Mouse (Mus musculus): Measurements from ENCODE around the gene Slc46a1. TPM values are rescaled to one million over a fixed set of nuclear protein-coding genes. Genes with fewer than 3 reads are reported as not detected.

Gene Slc46a1
- polyA plus RNA-seq, 1 experiment from 2014 or later = 12.0 TPM

DNA sequence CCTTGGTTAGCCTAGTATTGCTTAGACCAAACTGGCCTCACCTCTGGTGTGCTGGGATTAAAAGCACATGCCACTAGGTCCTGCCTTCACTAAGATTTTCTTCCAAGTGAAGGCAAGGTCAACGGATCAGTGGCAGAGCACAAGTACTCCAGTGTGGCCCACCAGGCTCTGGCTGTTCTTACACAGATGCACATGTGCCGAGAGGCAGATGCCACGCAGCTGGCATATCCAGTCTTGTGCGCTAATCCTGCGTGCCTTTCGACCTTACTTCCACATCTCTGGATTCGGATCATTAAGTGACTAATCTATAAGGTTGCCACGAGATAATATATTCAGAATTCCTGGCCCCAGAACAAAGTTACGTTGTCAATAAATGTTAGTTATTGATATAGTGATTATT is 381 bp upstream of the Slc46a1 start:
- 29% methylated on average over 9 of the region's 9 CpGs for WGBS

DNA sequence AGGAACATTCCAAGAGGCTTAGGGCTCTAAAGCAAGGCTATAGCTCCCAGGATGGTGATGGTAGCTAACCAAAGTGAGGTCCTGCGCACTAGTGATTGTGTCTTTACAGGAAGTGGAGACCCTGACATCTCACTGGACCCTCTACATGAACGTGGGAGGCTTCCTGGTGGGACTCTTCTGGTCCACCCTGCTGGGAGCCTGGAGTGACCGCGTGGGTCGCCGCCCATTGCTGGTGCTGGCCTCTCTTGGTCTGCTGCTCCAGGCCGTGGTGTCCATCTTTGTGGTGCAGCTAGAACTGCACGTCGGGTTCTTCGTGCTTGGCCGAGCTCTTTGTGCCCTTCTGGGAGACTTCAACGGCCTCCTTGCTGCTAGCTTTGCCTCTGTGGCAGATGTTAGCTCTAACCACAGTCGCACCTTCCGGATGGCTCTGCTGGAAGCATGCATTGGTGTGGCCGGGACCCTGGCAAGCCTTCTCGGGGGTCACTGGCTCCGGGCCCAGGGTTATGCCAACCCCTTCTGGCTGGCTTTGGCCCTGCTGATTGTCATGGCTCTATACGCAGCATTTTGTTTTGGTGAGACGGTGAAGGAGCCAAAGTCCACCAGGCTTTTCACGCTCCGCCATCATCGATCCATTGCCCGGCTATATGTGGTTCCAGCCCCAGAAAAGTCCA is 880 bp downstream of the Slc46a1 start:
- no peaks in the 10 kb centered on the region for H3K27me3 ChIP-seq (ENCODE audit: control insufficient read depth, insufficient read depth, low read length)
- no peaks in the 10 kb centered on the region for H3K36me3 ChIP-seq (ENCODE audit: control insufficient read depth, insufficient read depth, low read length)
- H3K9ac ChIP-seq (ENCODE audit: low read length) = peak overlapping the region; percentile 85
- no peaks in the 10 kb centered on the region for H3K9me3 ChIP-seq (replicated peaks; ENCODE audit: control insufficient read depth, low read length)
- H3K4me3 ChIP-seq (replicated peaks; ENCODE audit: low read length) = peak overlapping the region; percentile 76
- H3K4me1 ChIP-seq (ENCODE audit: control insufficient read depth, insufficient read depth, low read length) = peaks cover 18% of the 10 kb centered on the region
- peak; percentile 6; the same call in 1 of the 2 replicates for ATAC-seq (ENCODE audit: insufficient read depth, low FRiP score)
- peak overlapping the region; percentile 96 for H3K27ac ChIP-seq (ENCODE audit: low read length)
- 69% methylated on average over 23 of the region's 23 CpGs for WGBS
- H3K4me2 ChIP-seq (ENCODE audit: low read depth, low read length) = peak overlapping the region; percentile 86

More for the DNA sequence above, 381 bp upstream of the Slc46a1 start:
- Histone ChIP-seq H3K4me1 (ENCODE audit: control insufficient read depth, insufficient read depth, low read length) (peaks cover 18% of the 10 kb centered on the region), H3K27me3 (ENCODE audit: control insufficient read depth, insufficient read depth, low read length) (no peaks in the 10 kb centered on the region), H3K27ac (ENCODE audit: low read length) (peak overlapping the region; percentile 96), H3K9ac (ENCODE audit: low read length) (peak overlapping the region; percentile 85), H3K4me3 (replicated peaks; ENCODE audit: low read length) (peak overlapping the region; percentile 76), H3K9me3 (replicated peaks; ENCODE audit: control insufficient read depth, low read length) (no peaks in the 10 kb centered on the region), H3K36me3 (ENCODE audit: control insufficient read depth, insufficient read depth, low read length) (no peaks in the 10 kb centered on the region), H3K4me2 (ENCODE audit: low read depth, low read length) (peak overlapping the region; percentile 86)
- no peak for ATAC-seq (ENCODE audit: insufficient read depth, low FRiP score)

DNA sequence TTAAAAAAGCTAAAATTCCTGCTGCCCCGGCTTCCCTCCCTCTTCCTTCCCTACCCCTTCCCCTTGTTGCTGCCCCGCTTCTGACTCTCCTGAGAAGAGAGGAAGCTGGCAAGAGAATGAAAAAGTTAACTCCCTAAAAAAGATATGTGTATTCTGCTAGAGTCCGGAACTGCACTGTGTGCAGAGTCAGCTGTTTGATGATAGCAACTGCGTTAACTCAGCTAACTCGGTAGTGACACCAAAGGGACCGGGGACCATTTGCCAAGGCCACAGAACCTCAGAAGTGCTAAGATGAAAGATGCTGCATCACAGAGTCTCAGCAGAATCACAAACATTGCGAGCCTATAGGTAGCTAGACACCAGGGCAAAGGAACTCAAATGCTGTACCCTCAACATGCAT is 2.0 kb downstream of the Slc46a1 start:
- no peak for ATAC-seq (ENCODE audit: insufficient read depth, low FRiP score)
- Histone ChIP-seq H3K9ac (ENCODE audit: low read length) (no peak overlapping the region), H3K27ac (ENCODE audit: low read length) (no peak overlapping the region), H3K9me3 (replicated peaks; ENCODE audit: control insufficient read depth, low read length) (no peaks in the 10 kb centered on the region), H3K27me3 (ENCODE audit: control insufficient read depth, insufficient read depth, low read length) (no peaks in the 10 kb centered on the region), H3K4me3 (replicated peaks; ENCODE audit: low read length) (no peak overlapping the region), H3K36me3 (ENCODE audit: control insufficient read depth, insufficient read depth, low read length) (no peaks in the 10 kb centered on the region), H3K4me1 (ENCODE audit: control insufficient read depth, insufficient read depth, low read length) (peaks cover 18% of the 10 kb centered on the region), H3K4me2 (ENCODE audit: low read depth, low read length) (no peak overlapping the region)
- 70% methylated on average over 7 of the region's 7 CpGs for WGBS

DNA sequence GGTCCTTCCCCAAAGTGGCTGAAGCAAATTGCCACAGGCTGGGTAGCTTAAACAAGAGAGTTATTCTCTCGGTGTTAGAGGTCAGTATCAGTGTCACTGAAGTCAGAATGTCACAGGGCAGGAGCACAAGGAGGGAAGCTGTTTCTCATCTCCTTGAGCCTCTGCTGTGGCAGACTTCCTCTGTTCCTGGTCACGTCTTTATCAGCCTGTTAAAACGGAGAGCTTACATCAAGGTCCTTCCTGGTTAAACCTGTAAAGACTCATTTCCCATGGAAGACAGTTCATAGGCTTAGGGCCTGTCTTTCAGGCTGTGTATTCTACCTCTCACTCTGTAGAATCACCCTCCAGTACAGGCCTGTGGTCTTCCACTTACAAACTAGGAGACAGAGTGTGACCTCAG is 2.4 kb downstream of the Slc46a1 start:
- Histone ChIP-seq H3K9ac (ENCODE audit: low read length) (no peak overlapping the region), H3K27ac (ENCODE audit: low read length) (peak overlapping the region; percentile 10; the same call in 1 of the 2 replicates), H3K27me3 (ENCODE audit: control insufficient read depth, insufficient read depth, low read length) (no peaks in the 10 kb centered on the region), H3K4me1 (ENCODE audit: control insufficient read depth, insufficient read depth, low read length) (peaks cover 18% of the 10 kb centered on the region), H3K4me2 (ENCODE audit: low read depth, low read length) (no peak overlapping the region), H3K36me3 (ENCODE audit: control insufficient read depth, insufficient read depth, low read length) (no peaks in the 10 kb centered on the region), H3K9me3 (replicated peaks; ENCODE audit: control insufficient read depth, low read length) (no peaks in the 10 kb centered on the region), H3K4me3 (replicated peaks; ENCODE audit: low read length) (no peak overlapping the region)
- ATAC-seq (ENCODE audit: insufficient read depth, low FRiP score) = no peak
- WGBS = 39% methylated on average over 3 of the region's 3 CpGs

DNA sequence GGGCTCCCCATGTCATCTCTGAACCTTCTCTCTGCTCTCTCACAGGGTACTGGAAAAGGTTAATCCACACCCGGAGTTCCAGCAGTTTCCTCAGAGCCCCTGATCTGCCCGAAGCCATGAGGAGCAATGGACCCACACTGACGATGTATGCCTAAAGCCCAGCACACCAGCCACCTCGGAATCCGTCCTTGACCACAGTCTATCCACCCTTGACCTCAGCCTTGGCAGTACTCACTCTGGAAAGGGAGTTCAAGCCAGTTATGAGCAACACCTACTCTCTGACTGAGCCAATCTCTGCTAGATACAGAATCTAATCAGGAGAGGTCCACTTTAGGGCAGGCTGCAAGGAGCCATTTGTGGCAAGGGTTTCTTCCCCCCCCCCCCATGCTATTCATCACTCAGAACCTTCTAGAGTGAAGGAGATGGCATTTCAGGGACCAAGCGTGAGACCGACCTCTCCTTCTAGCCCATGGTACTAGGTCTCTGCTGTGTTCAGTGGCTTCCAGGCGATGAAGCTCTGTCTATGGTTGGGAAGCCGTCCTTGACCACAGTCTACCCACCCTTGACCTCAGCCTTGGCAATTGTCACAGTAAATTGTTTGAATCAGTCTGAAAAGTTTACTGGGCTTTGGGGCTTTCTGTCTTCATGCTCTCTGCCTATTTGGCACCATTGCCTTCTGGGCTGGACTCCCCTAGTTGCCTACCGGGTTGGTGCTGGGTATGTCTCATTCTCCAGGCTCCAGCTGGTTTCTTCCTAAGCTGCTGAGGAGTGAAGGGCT is 6.0 kb downstream of the Slc46a1 start:
- no peak for ATAC-seq (ENCODE audit: insufficient read depth, low FRiP score)
- Histone ChIP-seq H3K9me3 (replicated peaks; ENCODE audit: control insufficient read depth, low read length) (no peaks in the 10 kb centered on the region), H3K4me2 (ENCODE audit: low read depth, low read length) (no peak overlapping the region), H3K4me1 (ENCODE audit: control insufficient read depth, insufficient read depth, low read length) (peaks cover 3% of the 10 kb centered on the region), H3K9ac (ENCODE audit: low read length) (no peak overlapping the region), H3K27ac (ENCODE audit: low read length) (no peak overlapping the region), H3K27me3 (ENCODE audit: control insufficient read depth, insufficient read depth, low read length) (no peaks in the 10 kb centered on the region), H3K36me3 (ENCODE audit: control insufficient read depth, insufficient read depth, low read length) (no peaks in the 10 kb centered on the region), H3K4me3 (replicated peaks; ENCODE audit: low read length) (no peak overlapping the region)
- 91% methylated on average over 10 of the region's 10 CpGs for WGBS

DNA sequence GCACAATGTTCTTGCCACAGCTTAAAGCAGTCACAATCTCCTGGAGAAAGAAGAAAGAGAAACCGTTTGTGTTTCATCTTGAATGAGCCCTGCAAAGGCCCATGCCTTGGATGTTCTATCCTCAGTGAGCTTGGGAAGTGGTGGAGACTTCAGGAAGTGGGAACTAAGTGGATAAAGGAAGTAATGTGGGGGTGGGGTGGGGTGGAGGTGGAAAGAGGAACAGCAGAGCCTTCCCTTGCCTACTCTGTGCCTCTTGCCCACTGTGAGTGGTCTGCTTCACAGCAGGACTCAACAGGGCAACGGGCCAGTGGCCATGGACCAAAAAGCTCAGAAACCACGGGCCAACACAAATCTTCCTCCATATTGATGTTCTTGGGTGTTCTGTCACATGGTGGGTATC is 9.8 kb downstream of the Slc46a1 start:
- H3K4me1 ChIP-seq (ENCODE audit: control insufficient read depth, insufficient read depth, low read length) = no peaks in the 10 kb centered on the region
- no peak overlapping the region for H3K4me3 ChIP-seq (replicated peaks; ENCODE audit: low read length)
- WGBS = 78% methylated on average over 3 of the region's 3 CpGs
- H3K27me3 ChIP-seq (ENCODE audit: control insufficient read depth, insufficient read depth, low read length) = no peaks in the 10 kb centered on the region
- no peaks in the 10 kb centered on the region for H3K36me3 ChIP-seq (ENCODE audit: control insufficient read depth, insufficient read depth, low read length)
- no peaks in the 10 kb centered on the region for H3K9me3 ChIP-seq (replicated peaks; ENCODE audit: control insufficient read depth, low read length)
- no peak overlapping the region for H3K9ac ChIP-seq (ENCODE audit: low read length)
- no peak overlapping the region for H3K27ac ChIP-seq (ENCODE audit: low read length)
- no peak overlapping the region for H3K4me2 ChIP-seq (ENCODE audit: low read depth, low read length)
- no peak for ATAC-seq (ENCODE audit: insufficient read depth, low FRiP score)

DNA sequence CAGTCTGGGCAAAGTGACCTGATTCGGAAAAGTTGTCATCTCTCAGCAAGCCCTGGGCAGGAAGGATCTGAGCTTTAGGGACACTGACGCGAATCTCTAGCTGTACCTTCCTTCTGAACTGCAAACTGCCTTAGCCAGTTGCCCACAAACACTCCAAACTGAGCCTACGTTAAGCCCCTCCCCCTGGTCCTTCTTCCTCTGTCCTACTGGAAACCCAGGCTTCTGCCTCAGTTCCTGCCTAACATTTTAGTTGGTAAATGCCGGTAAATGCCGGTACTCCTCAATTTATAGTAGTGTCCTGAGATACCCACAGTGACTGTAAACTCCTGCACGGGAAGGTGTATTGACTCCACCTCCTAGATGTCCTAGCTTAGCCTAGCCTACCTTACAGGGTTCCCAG is 18.1 kb downstream of the Slc46a1 start:
- no peak overlapping the region for H3K27ac ChIP-seq (ENCODE audit: low read length)
- H3K27me3 ChIP-seq (ENCODE audit: control insufficient read depth, insufficient read depth, low read length) = peaks cover 12% of the 10 kb centered on the region
- no peak overlapping the region for H3K4me3 ChIP-seq (replicated peaks; ENCODE audit: low read length)
- ATAC-seq (ENCODE audit: insufficient read depth, low FRiP score) = no peak
- WGBS = 52% methylated on average over 7 of the region's 7 CpGs
- no peaks in the 10 kb centered on the region for H3K4me1 ChIP-seq (ENCODE audit: control insufficient read depth, insufficient read depth, low read length)
- H3K36me3 ChIP-seq (ENCODE audit: control insufficient read depth, insufficient read depth, low read length) = no peaks in the 10 kb centered on the region
- H3K9ac ChIP-seq (ENCODE audit: low read length) = no peak overlapping the region
- no peak overlapping the region for H3K4me2 ChIP-seq (ENCODE audit: low read depth, low read length)
- H3K9me3 ChIP-seq (replicated peaks; ENCODE audit: control insufficient read depth, low read length) = no peaks in the 10 kb centered on the region

DNA sequence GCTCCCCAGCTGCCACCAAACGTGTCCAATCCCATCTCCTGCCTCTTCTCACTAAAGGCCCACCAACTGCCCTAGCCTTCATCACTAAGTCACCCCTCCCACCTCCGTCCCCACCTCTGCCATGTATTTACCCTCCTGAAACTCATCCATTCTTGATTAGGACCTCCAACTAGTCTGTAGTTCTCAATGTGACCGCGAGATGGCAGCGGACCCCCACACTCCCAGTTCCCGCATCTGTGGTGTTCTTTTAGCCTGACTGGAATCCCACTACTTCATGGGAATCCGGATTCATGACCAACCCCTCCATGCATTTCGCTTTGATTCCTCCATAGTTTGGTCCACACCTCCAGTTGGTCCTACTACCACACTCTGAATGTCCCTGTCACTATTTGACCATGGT is 22.7 kb downstream of the Slc46a1 start:
- no peaks in the 10 kb centered on the region for H3K4me1 ChIP-seq (ENCODE audit: control insufficient read depth, insufficient read depth, low read length)
- no peak overlapping the region for H3K9ac ChIP-seq (ENCODE audit: low read length)
- no peak overlapping the region for H3K27ac ChIP-seq (ENCODE audit: low read length)
- no peak overlapping the region for H3K4me3 ChIP-seq (replicated peaks; ENCODE audit: low read length)
- ATAC-seq (ENCODE audit: insufficient read depth, low FRiP score) = no peak
- H3K36me3 ChIP-seq (ENCODE audit: control insufficient read depth, insufficient read depth, low read length) = no peaks in the 10 kb centered on the region
- no peaks in the 10 kb centered on the region for H3K9me3 ChIP-seq (replicated peaks; ENCODE audit: control insufficient read depth, low read length)
- no peak overlapping the region for H3K4me2 ChIP-seq (ENCODE audit: low read depth, low read length)
- 2% methylated on average over 8 of the region's 8 CpGs for WGBS
- peaks cover 43% of the 10 kb centered on the region for H3K27me3 ChIP-seq (ENCODE audit: control insufficient read depth, insufficient read depth, low read length)

DNA sequence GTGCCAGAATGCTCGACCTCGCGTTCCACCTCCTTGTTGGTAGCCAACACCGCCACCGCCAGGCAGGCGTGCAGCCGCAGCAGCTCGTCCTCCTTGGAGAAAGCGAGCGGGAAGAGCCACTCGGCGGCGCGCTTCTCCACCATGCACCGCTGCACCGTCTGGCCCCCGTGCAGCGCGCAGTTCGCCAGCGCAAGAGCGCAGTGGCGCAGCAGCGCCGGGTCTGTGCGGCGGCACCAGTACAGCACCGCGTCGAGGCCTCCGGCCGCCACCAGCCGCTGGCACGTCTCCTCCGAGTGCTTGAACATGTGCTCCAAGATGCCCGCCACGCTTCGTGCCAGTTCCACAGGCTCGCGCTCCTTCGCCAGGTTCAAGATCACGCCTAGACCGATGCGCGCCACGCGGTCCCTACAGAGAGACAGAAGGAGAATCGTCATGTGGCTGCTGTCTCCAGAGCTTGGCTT is 25.3 kb downstream of the Slc46a1 start:
- Histone ChIP-seq H3K36me3 (ENCODE audit: control insufficient read depth, insufficient read depth, low read length) (no peaks in the 10 kb centered on the region), H3K9me3 (replicated peaks; ENCODE audit: control insufficient read depth, low read length) (no peaks in the 10 kb centered on the region), H3K9ac (ENCODE audit: low read length) (0 out of 2 replicates have a peak overlapping the region, but pooled peaks have one; percentile 11), H3K4me1 (ENCODE audit: control insufficient read depth, insufficient read depth, low read length) (no peaks in the 10 kb centered on the region), H3K27me3 (ENCODE audit: control insufficient read depth, insufficient read depth, low read length) (peaks cover 52% of the 10 kb centered on the region), H3K27ac (ENCODE audit: low read length) (no peak overlapping the region), H3K4me2 (ENCODE audit: low read depth, low read length) (peak overlapping the region; percentile 39), H3K4me3 (replicated peaks; ENCODE audit: low read length) (peak overlapping the region; percentile 21)
- WGBS = 14% methylated on average over 47 of the region's 48 CpGs
- no peak for ATAC-seq (ENCODE audit: insufficient read depth, low FRiP score)

Data from stomach, embryonic 16.5 days (tissue).